9 mouse cellular contexts compared by ENCODE assay signal in genomic region chr17:12725871-12726270, GRCm38 (mm10). TPM values are rescaled to one million over a fixed set of nuclear protein-coding genes. Genes with fewer than 3 reads are reported as not detected.
DNase-seq lines count a peak whose midpoint lies in the region; ATAC-seq lines count a peak whose summit lies in the region.
"Had no signal": no experiment of that assay in that cellular context is flagged by ENCODE, and none has a peak within 500 bp of the region (broad histone marks: within the 10 kb centered on the region; RNA-seq: fewer than 3 reads in every experiment).

No protein-coding gene starts in this region.

- DNase-seq in cerebellum, postnatal 25 days, result peak; percentile 40 to 58
- no peak for DNase-seq in cerebellum, postnatal 4 days (ENCODE audit: low spot score in 2 of 2)
- peak; percentile 84 for DNase-seq in adipocyte (ENCODE audit: low spot score)
- DNase-seq in heart, adult 8-10 months (ENCODE audit: low spot score), result peak; percentile 77
- DNase-seq in right cerebral cortex, adult 2 months (ENCODE audit: low spot score in 2 of 2), result no peak
- no peak for DNase-seq in left cerebral cortex, postnatal 14 days (ENCODE audit: low spot score in 2 of 2)

- H3K27ac ChIP-seq in kidney, embryonic 15.5 days, result peak overlapping the region; percentile 92

- H3K4me1 ChIP-seq in kidney, embryonic 15.5 days, result peaks cover 59% of the 10 kb centered on the region

- no peaks in the 10 kb centered on the region for H3K9me3 ChIP-seq in kidney, embryonic 15.5 days (replicated peaks)

- H3K36me3 ChIP-seq in kidney, embryonic 15.5 days, result peaks cover 54% of the 10 kb centered on the region

- intact Hi-C loops in left cerebral cortex, postnatal 14 days (cut with DNase I), result no loop called here

- WGBS in kidney, embryonic 15.5 days, result 21% methylated on average over 4 of the region's 4 CpGs

- no peak overlapping the region for H3K9ac ChIP-seq in kidney, embryonic 15.5 days

- 0 out of 2 replicates have a peak, but pooled peaks have one; percentile 27 for ATAC-seq in kidney, embryonic 15.5 days (replicated peaks; ENCODE audit: low FRiP score)
- peak; percentile 37; the same call in 1 of the 2 replicates for ATAC-seq in megakaryocyte progenitor cell, adult 5-6 weeks (replicated peaks; ENCODE audit: poor library complexity)

- H3K27me3 ChIP-seq in kidney, embryonic 15.5 days, result no peaks in the 10 kb centered on the region

- H3K4me2 ChIP-seq in kidney, embryonic 15.5 days, result no peak overlapping the region

- no peak overlapping the region for H3K4me3 ChIP-seq in kidney, embryonic 15.5 days (replicated peaks)

RNA-seq across cellular contexts. Expression of gene Igf2r, which starts 43.6 kb away (rescaled TPM):
- 100 to 1,000 TPM; 103 to 124 (median 118) TPM for total RNA-seq in heart, adult 8-10 months (2022)
- polyA plus RNA-seq in kidney, embryonic 15.5 days (2015; fragmentation: Nextera tagmentation; extraction: Ambion mirVana), result 30.1 and 34.6 TPM in 2 replicates
- total RNA-seq in megakaryocyte progenitor cell, adult 5-6 weeks (2015), result 1.2 and 2.6 TPM in 2 replicates
- 3.0 and 4.1 TPM in 2 replicates for total RNA-seq in megakaryocyte progenitor cell, adult 5-6 weeks (2017)
- 10 to 100 TPM; 25.8 to 25.9 TPM for total RNA-seq in left cerebral cortex, postnatal 14 days (2021)

RNA-seq across cellular contexts. Expression of gene Slc22a1, which starts 50.2 kb away (rescaled TPM):
- 10 to 100 TPM in 3 of 4 experiments, 1 to 10 TPM in 1; 9.5 to 26.9 (median 14.3) TPM for total RNA-seq in heart, adult 8-10 months (2022)
- 6.8 and 6.9 TPM in 2 replicates for polyA plus RNA-seq in kidney, embryonic 15.5 days (2015; fragmentation: Nextera tagmentation; extraction: Ambion mirVana)
- not detected in 2 replicates for total RNA-seq in megakaryocyte progenitor cell, adult 5-6 weeks (2015)
- not detected in 2 replicates for total RNA-seq in megakaryocyte progenitor cell, adult 5-6 weeks (2017)
- total RNA-seq in left cerebral cortex, postnatal 14 days (2021), result 1 to 10 TPM; 2.1 to 3.7 TPM
- total RNA-seq: gastrocnemius, postnatal 4 days had no signal

Comparison
In these comparisons a context has a peak if more than half of its experiments do, and no peak if none do; other contexts are left out.
1. DNase-seq: peak in cerebellum, postnatal 25 days (2 of 2), adipocyte (single experiment) and heart, adult 8-10 months (single experiment); none in cerebellum, postnatal 4 days (0 of 2), right cerebral cortex, adult 2 months (0 of 2) and left cerebral cortex, postnatal 14 days (0 of 2).
2. RNA of gene Igf2r, which starts 43.6 kb away (total RNA-seq): 103 to 124 TPM in heart, adult 8-10 months and 25.8 to 25.9 TPM in left cerebral cortex, postnatal 14 days; 1.2 to 4.1 TPM in megakaryocyte progenitor cell, adult 5-6 weeks; every median in the first group is over 4 times any median in the second.